Mouse (Mus musculus): ENCODE results near the gene Rnf208.
"Not testable (repeated sequence)": the region's sequence is repeated elsewhere in the genome, so short reads cannot be mapped to it uniquely, and the experiment has no call there.

Rnf208 gene

DNA sequence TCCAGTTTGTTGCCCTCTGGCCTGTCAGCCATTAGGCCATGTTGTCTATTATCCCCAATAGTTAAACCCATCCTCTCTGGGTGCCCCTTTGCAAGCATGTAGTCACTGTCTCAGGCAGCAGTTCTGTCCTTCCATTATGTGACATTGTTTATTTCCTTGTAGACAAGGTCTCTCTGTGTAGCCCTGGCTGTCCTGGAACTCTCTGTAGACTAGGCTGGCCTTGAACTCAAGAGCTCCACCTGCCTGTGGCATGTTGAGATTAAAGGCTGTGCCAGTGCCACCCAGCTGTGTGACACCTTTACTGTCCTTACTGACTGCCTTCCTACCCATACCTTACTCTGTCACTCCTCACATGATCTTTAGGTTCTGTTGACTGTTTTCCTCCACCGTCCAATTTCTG lies 10.3 kb downstream of the Rnf208 start:
- no peak for DNase-seq

DNA sequence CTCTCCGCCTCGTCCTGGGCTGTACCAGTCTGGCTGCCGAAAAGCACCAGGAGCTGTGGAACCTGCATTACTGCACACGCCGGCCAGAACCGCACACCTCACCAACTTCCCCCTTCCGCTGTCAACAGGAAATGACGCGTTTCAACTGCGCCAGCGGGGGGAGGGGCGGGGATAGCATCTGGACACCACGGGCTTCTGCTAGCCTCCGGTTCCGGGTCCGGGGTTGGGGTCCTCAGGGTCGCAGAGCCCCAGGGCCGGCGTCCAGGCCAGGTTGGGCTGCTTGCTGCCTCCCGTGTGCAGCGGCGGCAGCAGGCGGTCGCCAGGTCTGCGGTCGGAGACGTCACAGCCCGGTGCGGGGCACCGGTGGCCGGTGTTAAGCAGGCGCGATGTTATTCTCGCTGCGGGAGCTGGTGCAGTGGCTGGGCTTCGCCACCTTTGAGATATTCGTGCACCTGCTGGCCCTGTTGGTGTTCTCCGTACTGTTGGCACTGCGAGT lies 13.3 kb downstream of the Rnf208 start, which contains the start of gene Tmem203:
Gene Tmem203, plus strand, starts transcription at position 156 of the 496 bp plus-strand sequence.
- DNase-seq = peak; percentile 87

DNA sequence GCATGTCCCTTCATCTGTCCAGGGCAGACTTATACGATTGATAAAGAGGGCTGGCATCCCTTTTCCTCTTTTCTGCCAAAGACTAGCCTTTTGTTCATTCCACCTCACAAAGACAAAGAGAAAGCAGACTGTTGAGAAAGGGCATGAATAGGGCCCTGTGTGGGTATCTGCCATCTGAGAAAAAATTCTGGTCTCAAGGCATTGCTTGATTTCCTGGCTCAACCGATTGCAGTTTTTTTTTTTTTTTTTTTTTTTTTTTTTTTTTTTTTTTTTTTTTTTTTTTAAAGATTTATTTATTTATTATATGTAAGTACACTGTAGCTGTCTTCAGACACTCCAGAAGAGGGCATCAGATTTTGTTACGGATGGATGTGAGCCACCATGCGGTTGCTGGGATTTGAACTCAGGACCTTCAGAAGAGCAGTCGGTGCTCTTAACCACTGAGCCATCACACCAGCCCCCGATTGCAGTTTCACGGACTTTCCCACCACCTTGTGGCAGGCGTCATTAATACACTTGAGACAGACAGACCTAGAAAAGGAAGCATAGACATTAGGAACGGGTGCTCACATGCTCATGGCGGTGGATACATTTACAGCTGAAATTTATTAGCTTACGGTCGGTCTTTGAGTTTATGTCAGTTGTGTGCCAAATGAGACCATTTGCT lies 14.5 kb downstream of the Rnf208 start:
- DNase-seq = not testable (repeated sequence)

DNA sequence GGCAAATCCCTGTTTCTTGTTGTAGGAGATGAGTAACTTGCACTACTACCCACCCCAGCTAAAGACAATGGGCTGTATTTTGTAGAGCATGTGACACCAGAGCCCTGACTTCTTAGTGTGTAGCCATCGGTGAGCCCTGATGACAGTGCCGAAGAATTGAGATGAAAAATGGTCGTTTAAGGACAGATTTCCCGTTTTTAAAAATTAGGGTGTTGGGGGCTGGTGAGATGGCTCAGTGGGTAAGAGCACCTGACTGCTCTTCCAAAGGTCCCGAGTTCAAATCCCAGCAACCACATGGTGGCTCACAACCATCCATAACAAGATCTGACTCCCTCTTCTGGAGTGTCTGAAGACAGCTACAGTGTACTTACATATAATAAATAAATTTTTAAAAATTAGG lies 15.2 kb downstream of the Rnf208 start:
- not testable (repeated sequence) for DNase-seq

DNA sequence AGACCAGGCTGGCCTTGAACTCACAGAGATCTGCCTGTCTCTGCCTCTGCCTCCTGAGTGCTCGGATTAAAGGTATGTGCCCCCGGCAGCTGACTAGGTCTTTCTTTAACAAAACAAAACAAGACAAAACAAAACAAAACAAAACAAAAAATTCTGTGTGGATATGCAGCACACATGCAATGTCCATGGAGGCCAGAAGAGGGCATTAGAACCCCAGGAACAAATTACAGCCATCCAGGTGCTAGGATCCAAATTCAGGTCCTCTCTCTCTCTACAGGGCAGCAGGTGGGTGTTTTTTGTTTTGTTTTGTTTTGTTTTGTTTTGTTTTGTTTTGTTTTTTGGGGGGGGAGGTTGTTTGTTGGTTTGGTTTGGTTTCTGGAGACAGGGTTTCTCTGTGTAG lies 16.8 kb downstream of the Rnf208 start:
- DNase-seq = no peak

DNA sequence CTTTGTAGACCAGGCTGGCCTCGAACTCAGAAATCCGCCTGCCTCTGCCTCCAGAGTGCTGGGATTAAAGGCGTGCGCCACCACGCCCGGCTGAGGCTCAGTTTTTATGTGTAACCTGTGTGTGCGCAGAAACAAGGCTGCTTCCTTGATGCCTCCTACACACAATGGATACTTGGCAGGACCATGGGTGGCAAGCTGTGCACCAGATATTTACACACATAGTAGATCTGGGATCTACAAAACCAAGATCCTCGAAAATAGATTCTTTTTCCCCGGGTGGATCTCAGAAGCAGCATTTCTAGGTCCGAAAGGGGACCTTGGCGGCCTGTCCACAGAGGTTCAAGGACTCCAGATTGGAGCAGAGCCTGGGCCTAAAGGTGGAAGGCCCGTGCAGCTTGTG lies 19.8 kb downstream of the Rnf208 start:
- no peak for DNase-seq

DNA sequence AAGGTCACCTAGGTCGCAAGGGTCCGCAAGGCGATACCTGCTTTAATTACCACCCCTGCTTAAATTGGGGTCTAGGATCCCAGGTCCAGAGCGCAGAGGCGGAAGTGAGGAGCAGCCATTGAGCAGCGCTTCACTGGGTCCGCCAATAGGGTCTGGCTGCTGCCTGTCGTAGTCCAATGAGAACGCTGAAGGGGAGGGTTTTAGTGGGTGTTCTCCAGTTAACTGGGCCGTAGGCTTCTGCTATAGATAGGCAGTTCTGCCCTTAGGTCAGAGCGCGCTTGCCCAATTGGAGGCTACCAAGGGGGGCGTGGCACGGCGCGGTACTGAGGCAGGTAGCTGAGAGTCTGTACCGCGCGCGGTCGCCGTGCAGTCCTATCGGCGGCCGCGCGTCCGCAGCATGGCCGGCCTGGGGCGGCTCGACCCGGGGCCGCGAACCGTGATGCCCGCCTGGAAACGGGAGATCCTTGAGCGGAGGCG lies 20.3 kb downstream of the Rnf208 start, which contains the start of gene Tprn:
Gene Tprn, plus strand, starts transcription at position 328 of the 477 bp plus-strand sequence.
- DNase-seq = peak; percentile 91

DNA sequence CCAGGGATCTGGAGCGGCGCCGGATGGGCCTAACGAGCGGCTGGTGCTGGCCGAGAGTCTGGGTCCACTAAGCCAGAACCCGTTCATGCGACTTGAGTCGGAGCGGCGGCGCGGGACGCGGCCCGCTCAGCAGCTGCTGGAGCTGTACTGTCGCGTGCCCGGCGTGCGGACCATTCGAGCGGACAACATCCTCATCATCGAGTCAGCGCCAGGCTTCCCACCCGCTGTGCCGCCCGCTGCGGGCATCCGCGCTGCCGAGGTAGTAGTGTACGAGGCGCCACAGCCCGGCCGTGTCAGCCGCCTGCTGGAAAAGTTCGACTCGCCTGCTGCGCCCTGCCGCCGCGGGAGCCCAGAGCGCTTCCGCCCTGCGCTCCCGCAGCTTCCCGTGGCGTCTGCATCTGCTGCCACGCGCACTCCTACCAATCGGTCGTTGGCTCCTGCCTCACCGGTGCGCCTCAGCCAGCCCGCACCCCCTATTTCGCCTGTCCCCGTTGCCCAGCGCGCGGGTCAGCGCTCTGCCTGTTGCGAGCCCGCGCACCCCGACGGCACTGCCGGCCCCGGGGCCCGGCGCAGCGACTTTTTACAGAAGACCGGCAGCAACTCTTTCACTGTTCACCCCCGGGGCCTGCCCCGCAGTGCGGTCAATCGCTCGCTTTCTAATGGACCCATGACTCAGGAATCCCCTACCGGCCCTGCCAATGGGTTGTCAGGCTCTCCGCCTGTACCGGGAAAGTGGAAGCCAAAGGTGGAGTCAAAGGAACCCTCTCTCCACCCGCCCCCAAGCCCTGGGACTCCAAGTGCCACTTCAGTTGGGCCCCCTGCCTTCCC lies 21.0 kb downstream of the Rnf208 start:
- DNase-seq = peak; percentile 61

DNA sequence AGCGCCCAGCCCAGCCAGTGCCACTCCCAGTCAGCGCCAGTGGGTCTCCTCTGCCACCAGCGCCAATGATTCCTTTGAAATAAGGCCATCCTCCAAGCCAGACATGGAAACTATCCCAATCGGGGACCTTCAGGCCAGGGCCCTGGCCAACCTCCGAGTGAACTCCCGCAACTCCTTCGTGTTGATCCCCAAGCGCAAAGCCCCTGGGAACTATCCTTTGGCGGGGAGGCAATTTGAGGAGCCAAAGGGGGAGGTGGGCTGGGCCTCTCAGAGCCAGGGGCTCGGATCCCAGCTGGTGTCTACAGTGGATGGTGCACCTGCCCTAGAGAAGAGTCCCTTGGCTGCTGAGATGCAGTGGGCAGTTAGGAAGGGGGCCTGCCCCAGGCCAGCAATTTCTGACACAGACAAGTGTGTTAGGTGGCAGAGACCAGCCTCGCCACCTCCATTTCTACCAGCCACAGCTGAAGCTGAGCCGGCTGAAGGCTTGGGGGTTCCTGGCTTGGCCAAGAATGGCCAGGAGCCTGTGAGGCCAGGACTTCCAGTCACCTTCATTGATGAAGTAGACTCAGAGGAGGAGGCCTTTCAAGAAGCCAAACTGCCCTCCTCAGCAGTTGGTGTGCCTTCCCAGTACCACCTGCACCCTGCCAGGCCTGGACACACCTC lies 21.7 kb downstream of the Rnf208 start:
- no peak for DNase-seq

DNA sequence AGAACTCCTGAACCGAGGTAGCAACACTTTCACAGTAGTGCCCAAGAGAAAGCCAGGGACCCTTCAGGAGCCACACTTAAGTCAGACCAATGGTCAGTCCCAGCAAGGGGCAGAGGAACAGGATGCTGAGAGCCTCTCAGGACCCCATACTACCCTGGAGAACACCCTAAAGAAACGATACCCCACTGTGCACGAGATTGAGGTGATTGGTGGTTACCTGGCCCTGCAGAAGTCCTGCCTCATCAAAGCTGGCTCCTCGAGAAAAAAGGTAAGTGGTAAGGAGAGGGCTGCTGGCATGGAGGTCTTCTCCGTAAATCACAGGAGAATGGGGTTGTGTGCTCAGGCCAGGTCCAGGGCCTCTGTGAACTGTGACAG lies 22.2 kb downstream of the Rnf208 start:
- no peak for DNase-seq

DNA sequence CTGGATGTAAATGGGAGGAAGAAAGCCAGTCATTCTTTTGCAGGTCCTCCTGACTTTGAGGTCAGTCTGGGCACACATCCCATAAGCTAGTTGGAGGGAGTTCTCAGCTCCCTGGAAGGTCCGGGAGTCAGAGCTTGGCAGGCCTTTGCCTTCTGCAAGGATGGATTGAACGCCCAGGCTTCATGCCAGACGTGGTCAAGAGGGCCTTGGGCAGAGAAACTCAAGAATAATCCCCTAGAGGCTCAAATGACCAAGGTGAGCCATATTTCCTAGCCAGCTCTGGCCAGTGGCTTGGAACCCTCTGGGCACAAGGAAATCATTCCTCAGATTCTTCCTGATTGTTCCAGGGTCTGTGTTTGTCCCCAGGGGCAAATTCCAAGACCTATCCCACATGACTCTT lies 22.8 kb downstream of the Rnf208 start:
- no peak for DNase-seq

DNA sequence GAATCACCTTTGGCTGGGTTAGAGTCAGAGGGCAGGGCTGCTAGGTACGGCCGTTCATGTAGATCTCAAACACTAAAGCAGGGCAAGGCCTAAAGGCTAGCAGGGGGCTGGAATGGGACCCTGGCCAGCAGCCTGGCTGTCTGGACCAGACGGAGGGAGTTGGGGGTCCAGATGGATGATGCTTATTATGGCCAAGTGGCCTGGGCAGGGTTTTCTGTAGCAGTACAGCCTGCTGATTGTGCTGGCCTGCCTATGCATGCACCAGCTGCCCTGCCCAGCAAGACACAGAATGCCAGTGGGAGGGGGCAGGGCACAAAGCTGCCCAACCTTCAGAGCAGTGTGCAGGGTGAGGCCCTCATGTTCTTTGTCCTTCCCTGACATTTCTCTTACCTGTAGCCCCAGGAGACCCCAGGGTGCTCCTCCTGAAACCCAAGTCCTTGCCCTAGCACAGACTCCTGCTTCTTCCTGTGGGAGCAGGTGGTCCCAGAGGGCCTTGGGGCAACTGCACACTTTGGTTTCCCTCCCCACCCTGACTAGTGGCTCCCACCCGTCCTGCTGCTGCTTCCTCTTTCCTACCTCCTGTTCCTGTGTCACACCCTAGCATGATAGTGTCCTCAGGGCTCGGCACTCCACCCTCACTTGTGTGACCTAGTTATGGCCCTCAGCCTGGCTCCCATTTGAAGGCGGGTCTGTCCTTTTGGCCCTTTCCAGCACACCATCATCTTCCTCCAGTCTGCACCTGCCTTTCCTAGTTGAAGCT lies 24.0 kb downstream of the Rnf208 start:
- DNase-seq = no peak

DNA sequence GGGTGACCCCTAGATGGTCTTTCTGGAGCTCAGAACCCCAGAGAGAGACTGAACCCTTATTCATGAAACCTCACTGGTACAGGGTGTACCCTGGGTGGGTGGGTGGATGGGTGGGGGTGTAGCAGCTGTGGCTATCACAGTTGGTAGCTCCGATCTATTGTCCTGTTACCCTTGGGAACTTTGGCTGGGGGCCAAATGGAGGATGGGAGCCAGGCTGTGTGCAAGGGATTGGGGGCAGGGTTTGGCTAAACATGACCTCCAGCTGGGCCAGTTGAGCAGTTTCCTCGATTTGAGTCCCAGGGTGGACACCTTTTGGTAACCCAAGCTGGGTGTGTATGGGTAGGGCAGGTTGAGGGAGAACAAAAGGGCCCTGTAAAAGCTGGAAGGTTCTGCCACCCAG lies 24.7 kb downstream of the Rnf208 start:
- no peak for DNase-seq

DNA sequence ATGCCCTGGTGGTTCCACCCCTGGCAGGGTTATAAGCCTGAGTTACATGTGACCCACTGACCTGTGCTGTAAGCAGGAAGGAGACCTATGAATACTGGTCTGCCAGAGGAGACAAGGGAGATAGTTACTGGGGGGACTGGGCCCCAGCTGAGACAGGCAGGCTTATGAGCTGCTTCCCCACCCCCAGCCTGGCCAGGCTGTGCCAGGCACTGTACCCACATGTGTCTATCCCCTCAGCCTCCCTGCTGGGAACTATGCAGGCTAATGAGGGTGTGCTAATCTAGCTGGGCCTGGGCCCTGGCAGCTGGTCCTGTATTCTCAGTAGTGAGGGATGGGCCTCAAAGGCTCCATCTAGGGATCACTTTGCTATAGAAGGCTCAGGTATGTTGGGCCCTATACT lies 25.2 kb downstream of the Rnf208 start:
- DNase-seq = no peak

DNA sequence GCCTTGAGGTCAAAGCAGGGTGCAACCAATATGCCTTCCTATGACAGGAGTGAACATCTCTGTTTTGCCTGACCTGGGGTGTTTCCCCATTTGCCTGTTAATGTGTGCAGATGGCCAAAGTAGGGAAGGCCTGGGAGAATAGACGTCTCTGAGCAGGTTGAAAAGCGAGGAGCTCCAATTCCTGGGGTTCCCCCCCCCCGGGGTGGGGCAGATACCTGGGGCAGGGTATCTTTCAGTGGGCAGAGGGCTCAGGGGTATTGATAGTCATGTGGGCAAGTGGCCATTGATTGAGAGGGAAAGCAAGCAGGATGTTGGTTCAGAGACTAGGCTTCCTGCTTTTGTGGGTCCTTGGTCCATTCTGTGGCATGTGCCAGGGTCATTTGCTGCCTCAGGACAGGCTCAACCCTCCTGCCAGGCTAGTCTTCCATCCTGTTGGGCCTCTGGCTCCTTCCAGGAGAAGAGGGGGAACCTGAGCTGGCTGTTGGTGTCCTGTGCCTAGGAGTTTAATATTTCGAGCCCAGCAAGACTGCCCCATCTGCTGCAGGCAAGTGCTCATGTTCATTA lies 25.8 kb downstream of the Rnf208 start:
- DNase-seq = no peak

DNA sequence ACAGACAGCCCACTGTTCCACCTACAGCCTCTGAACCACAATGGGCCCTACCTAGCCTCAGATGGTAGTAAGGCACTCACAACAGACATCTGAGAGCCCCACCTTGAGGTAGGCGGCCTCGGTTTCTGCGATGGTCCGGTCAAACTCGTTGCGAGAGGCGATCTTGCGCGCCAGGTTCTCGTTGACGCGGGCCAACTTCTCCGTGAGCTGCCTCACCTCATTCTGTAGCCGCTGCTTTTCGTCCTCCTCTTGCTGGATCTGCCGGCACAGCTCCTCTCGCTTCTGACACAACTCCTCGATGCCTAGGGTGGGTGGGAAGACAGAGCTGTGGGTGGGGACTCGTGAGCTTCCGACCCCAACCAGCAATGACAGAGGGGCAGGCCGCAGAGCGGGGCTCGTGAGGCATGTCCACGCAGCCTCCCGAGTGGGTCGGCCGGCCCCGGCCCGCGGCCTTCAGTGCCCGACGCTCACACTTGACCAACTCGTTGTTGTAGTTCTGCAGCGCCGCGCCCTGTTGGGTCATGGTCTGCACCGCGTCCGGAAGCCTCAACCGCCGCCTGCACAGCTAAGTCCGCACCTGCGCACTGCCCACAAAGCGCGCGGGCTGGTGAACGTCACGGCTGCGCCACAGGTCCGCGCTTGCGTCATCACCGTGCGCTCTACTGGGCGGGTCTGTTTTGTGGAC lies 29.9 kb downstream of the Rnf208 start, which contains the start of the genes Ssna1 and Anapc2:
Gene Ssna1, minus strand, starts transcription at position 612 of the 685 bp plus-strand sequence.
Gene Anapc2, plus strand, starts transcription at position 652 of the 685 bp plus-strand sequence.
- DNase-seq = peak; percentile 97

DNA sequence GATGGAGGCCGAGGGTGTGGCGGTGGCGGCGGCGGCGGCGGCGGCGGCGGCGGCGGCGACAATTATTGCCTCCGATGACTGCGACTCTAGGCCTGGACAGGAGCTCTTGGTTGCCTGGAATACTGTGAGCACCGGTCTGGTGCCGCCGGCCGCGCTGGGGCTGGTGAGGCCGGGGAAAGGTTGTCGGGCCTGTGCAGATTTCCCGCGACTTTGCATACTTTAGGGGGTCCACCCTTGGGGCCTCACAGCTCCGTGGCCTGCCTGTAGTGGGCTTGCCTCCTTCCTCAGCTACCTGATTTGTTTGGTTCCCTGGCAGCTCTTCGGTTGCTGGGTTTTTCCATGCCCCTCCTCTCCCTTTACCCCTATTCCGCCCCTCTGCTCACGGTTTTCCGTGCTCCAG lies 30.5 kb downstream of the Rnf208 start:
- no peak for DNase-seq

DNA sequence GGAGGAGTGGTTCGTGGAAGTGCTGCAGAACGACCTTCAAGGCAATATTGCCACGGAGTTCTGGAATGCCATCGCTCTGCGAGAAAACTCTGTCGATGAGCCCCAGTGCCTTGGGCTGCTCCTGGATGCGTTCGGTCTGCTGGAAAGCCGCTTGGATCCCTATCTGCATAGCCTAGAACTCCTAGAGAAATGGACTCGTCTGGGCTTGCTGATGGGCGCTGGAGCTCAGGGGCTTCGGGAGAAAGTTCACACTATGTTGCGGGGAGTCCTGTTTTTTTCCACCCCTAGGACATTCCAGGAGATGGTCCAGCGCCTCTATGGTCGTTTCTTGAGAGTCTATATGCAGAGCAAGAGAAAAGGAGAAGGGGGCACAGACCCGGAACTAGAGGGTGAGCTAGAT lies 31.0 kb downstream of the Rnf208 start:
- no peak for DNase-seq

DNA sequence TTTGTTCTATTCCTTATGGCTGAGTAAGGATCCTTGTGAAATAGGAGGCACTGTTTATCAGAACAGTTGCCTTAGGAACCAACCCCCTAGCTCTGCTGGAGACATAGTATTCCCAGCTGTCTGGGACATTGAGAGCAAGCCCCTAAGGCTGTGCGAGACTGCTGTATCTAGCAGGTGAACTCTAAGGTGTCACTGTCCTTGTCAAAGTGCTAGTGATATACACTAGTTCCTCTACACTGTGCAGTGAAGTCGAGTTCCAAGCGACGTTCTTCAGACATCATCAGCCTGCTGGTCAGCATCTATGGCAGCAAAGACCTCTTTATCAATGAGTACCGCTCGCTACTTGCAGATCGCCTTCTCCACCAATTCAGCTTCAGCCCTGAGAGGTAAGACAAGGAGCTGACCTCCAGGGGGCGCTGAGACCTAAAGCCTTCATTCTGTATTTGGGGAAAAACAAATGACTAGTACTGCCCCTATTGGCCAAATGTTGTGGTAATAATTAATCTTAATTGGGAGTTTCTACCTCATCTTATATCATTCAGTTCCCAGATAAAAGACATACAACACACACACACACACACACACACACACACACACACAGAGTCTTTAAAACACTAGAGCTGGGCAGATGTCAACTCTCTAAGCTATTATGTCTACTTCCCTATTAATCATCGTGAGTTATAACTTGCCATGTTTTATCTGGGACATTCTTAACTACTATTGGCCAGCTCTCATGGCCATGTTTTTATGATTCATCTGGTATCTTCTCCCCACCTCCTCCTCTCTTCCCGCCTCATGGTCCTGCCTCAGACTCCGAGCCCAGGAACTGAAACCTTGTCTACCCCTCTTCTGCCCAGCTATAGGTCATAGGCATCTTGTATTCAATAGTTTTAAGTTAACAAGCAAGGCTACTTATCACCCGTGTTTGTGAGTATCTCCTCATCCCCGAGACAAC lies 37.1 kb downstream of the Rnf208 start:
- DNase-seq = no peak

DNA sequence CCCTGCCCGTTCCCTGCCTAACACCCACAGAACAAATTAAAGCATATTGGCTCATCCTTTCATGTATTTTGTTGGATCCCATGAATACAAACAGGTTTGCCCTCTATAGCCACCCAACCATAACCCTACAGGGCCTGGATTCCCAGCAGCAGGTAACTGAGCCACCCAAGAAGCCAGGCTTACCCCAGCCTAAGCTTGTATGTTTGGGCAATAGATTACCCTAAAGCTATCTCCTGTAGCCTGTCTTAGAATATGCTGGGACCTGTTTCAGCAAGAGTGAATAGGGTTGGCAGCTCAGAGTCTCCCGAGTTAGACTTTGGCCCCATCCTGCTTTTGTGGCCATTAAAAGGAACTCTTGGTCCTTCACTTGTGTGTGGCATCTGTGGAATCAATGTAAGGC lies 43.5 kb downstream of the Rnf208 start:
- DNase-seq = no peak

Measured in right cerebral cortex, postnatal 25 days (tissue).